Mouse (Mus musculus): ENCODE results near the gene Gm42957. TPM values are rescaled to one million over a fixed set of nuclear protein-coding genes. Genes with fewer than 3 reads are reported as not detected.
A peak's percentile ranks its signal among the peaks of the same experiment; 100 is the strongest.
"Not testable (repeated sequence)": the region's sequence is repeated elsewhere in the genome, so short reads cannot be mapped to it uniquely, and the experiment has no call there.

The Gm42957 gene
- polyA plus RNA-seq, 1 experiment from 2014 or later: 0.02 TPM

DNA sequence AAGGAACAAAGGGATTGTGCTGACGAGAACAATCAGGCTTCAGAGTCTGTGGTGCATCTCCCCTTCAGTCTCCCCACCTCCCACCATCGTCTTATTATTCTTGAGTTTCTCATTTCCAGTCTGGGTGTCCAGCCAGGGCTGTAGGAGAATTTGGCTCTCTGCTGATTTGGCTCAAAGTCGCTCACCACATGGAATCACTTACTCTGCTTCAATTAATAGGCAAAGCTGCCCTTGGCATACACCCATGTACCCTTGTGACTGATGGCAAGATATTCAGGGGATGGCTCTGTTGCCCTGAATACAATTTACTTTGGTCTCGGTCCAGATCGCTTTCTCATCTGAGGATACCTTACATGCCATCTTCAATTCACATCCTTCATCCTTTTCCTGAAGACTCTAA lies 32.0 kb upstream of the Gm42957 start:
- no peak for ATAC-seq (ENCODE audit: low read depth)
- Histone ChIP-seq H3K4me2 (ENCODE audit: low read depth, low read length) (no peak overlapping the region), H3K27ac (ENCODE audit: low read length) (no peak overlapping the region), H3K9me3 (replicated peaks; ENCODE audit: control insufficient read depth, low read length) (no peaks in the 10 kb centered on the region), H3K9ac (ENCODE audit: low read depth, low read length) (no peak overlapping the region), H3K27me3 (ENCODE audit: control insufficient read depth, insufficient read depth, low read depth, low read length) (peaks cover 40% of the 10 kb centered on the region), H3K4me1 (ENCODE audit: control insufficient read depth, low read depth, low read length) (peaks cover 2% of the 10 kb centered on the region; the same call in 1 of the 2 replicates), H3K4me3 (ENCODE audit: low read depth, low read length) (no peak overlapping the region), H3K36me3 (ENCODE audit: control insufficient read depth, insufficient read depth) (no peaks in the 10 kb centered on the region)
- WGBS (ENCODE audit: insufficient replicate concordance): 66% methylated on average over 5 of the region's 5 CpGs

DNA sequence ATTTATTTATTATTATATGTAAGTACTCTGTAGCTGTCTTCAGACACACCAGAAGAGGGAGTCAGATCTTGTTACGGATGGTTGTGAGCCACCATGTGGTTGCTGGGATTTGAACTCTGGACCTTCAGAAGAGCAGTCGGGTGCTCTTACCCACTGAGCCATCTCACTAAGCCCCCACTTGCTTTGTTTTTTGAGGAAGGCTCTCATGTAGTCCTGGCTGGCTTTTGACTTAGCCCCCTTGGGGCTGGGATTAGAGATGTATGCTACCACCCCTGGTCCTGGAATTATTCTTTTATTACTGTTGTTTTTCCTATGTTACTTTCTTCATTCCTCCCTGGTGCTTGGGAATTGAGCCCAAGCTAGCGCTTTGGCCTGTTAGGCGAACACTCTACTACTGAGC lies 29.3 kb upstream of the Gm42957 start:
- H3K27me3 ChIP-seq (ENCODE audit: control insufficient read depth, insufficient read depth, low read depth, low read length): peaks cover 14% of the 10 kb centered on the region
- 78% methylated on average over 4 of the region's 4 CpGs for WGBS (ENCODE audit: insufficient replicate concordance)
- ATAC-seq (ENCODE audit: low read depth); H3K36me3 ChIP-seq (ENCODE audit: control insufficient read depth, insufficient read depth); H3K9me3 ChIP-seq (replicated peaks; ENCODE audit: control insufficient read depth, low read length); H3K27ac ChIP-seq (ENCODE audit: low read length); H3K9ac ChIP-seq (ENCODE audit: low read depth, low read length); H3K4me2 ChIP-seq (ENCODE audit: low read depth, low read length); H3K4me3 ChIP-seq (ENCODE audit: low read depth, low read length); H3K4me1 ChIP-seq (ENCODE audit: control insufficient read depth, low read depth, low read length): not testable (repeated sequence)

DNA sequence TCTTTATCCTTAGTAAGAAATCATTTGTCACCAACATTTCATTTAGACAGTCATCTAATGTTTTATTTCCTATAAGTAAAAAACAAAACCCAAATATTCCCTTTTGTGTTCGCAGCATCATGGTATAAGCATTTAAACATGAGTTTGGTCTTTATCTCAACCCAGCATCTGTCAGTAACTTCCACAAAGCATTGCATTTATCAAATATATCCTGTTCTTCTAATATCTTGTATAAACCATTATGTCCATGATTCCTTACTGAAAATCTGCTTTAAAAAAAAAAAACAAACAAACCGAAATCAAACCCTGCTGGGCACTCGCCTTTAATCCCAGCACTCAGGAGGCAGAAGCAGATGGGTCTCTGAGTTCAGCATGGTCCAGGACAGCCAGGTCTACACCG lies 28.7 kb upstream of the Gm42957 start:
- Histone ChIP-seq H3K36me3 (ENCODE audit: control insufficient read depth, insufficient read depth) (no peaks in the 10 kb centered on the region), H3K27me3 (ENCODE audit: control insufficient read depth, insufficient read depth, low read depth, low read length) (peaks cover 8% of the 10 kb centered on the region), H3K27ac (ENCODE audit: low read length) (no peak overlapping the region), H3K4me3 (ENCODE audit: low read depth, low read length) (no peak overlapping the region), H3K4me1 (ENCODE audit: control insufficient read depth, low read depth, low read length) (no peaks in the 10 kb centered on the region; the same call in 1 of the 2 replicates), H3K9ac (ENCODE audit: low read depth, low read length) (no peak overlapping the region), H3K4me2 (ENCODE audit: low read depth, low read length) (no peak overlapping the region), H3K9me3 (replicated peaks; ENCODE audit: control insufficient read depth, low read length) (no peaks in the 10 kb centered on the region)
- no peak for ATAC-seq (ENCODE audit: low read depth)
- WGBS (ENCODE audit: insufficient replicate concordance): 60% methylated on average over 4 of the region's 4 CpGs

DNA sequence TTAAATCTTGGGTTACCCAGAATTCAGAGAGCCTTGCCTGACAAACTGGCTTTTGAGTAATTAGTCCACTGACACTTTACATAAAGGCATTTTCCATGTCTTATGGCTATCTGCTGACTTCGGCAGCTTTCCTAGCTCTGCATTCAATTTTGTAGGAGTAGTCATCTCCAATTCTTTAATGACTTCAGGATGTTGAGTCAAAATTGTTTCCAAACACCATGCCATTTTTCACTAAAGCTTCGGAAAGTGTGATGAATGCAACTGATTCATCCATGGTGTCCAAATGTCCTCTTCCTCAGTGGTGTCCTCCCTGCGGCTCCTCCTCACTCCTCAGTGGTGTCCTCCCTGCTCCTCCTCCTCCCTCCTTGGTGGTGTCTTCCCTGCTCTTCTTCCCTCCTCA lies 17.3 kb upstream of the Gm42957 start:
- Histone ChIP-seq H3K9me3 (replicated peaks; ENCODE audit: control insufficient read depth, low read length) (no peaks in the 10 kb centered on the region), H3K27me3 (ENCODE audit: control insufficient read depth, insufficient read depth, low read depth, low read length) (no peaks in the 10 kb centered on the region), H3K4me1 (ENCODE audit: control insufficient read depth, low read depth, low read length) (no peaks in the 10 kb centered on the region), H3K36me3 (ENCODE audit: control insufficient read depth, insufficient read depth) (no peaks in the 10 kb centered on the region; the same call in 1 of the 2 replicates), H3K4me2 (ENCODE audit: low read depth, low read length) (no peak overlapping the region), H3K27ac (ENCODE audit: low read length) (no peak overlapping the region), H3K9ac (ENCODE audit: low read depth, low read length) (no peak overlapping the region), H3K4me3 (ENCODE audit: low read depth, low read length) (no peak overlapping the region)
- 73% methylated on average over 3 of the region's 3 CpGs for WGBS (ENCODE audit: insufficient replicate concordance)
- ATAC-seq (ENCODE audit: low read depth): no peak

DNA sequence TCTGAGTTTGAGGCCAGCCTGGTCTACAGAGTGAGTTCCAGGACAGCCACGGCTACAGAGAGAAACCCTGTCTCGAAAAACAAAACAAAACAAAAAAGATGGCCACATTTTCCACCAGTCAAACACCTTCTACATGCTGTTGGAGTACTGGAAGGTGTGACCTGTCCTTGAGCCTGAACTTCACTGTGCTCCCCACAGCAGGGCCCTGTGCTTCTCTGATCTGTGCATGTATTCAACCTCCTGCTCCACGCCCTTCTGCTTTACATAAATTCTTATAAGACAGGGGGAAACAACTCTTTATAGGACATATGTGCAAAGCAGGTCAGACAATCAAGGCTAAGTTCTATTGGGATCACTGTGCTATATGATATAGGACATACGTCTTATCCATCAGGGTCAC lies 12.1 kb upstream of the Gm42957 start:
- no peak for ATAC-seq (ENCODE audit: low read depth)
- Histone ChIP-seq H3K27ac (ENCODE audit: low read length) (no peak overlapping the region), H3K4me2 (ENCODE audit: low read depth, low read length) (no peak overlapping the region), H3K9ac (ENCODE audit: low read depth, low read length) (no peak overlapping the region), H3K4me1 (ENCODE audit: control insufficient read depth, low read depth, low read length) (no peaks in the 10 kb centered on the region), H3K27me3 (ENCODE audit: control insufficient read depth, insufficient read depth, low read depth, low read length) (no peaks in the 10 kb centered on the region), H3K9me3 (replicated peaks; ENCODE audit: control insufficient read depth, low read length) (no peaks in the 10 kb centered on the region), H3K4me3 (ENCODE audit: low read depth, low read length) (no peak overlapping the region), H3K36me3 (ENCODE audit: control insufficient read depth, insufficient read depth) (no peaks in the 10 kb centered on the region; the same call in none of the 2 replicates)
- 70% methylated on average over 4 of the region's 4 CpGs for WGBS (ENCODE audit: insufficient replicate concordance)

DNA sequence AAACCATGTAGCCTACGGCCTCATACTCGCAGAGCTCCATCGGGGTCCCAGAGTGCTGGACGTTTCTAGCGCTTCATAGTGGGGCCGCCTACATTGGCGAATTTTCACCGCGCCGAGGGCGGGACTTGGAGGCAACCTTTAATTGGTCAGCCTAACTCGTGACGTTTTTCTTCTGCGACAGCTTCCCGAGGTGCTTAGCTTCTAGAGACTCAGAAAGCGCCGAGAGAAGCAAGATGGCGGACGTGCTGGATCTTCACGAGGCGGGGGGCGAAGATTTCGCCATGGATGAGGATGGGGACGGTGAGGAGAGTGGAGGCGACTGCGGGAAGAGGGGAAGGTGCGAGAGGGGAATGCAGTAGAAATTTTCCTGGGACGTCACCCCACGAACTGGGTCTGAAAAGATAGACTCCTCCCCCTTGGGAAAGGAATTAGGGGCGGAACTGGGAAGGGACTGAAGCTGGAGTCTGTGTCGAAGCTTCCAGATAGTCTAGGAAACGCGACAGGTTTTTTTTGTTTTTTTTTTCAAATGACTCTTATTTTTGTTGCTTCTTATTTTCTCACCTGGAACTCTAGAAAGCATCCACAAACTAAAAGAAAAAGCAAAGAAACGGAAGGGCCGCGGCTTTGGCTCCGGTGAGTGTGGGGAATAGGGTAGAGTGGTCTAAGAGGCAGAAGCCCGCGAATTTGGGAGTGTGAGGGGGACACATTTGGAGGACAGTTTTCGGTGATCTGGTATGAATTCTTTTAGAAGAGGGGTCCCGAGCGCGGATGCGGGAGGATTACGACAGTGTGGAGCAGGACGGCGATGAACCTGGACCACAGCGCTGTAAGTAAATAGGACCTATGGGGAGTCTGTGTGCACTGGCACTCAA lies 5.3 kb upstream of the Gm42957 start, which contains the start of gene Rbm8a:
Gene Rbm8a (plus strand): TSS at position 205 of the 872 bp plus-strand sequence.
- Histone ChIP-seq H3K4me2 (ENCODE audit: low read depth, low read length) (peak within 1 kb of the TSS; percentile 84), H3K36me3 (ENCODE audit: control insufficient read depth, insufficient read depth) (peaks cover 9% of the 10 kb centered on the region), H3K4me1 (ENCODE audit: control insufficient read depth, low read depth, low read length) (peaks cover 22% of the 10 kb centered on the region), H3K27ac (ENCODE audit: low read length) (peak within 1 kb of the TSS; percentile 77), H3K4me3 (ENCODE audit: low read depth, low read length) (peak within 1 kb of the TSS; percentile 93), H3K9me3 (replicated peaks; ENCODE audit: control insufficient read depth, low read length) (no peaks in the 10 kb centered on the region), H3K9ac (ENCODE audit: low read depth, low read length) (peak within 1 kb of the TSS; percentile 84), H3K27me3 (ENCODE audit: control insufficient read depth, insufficient read depth, low read depth, low read length) (no peaks in the 10 kb centered on the region)
- peak; percentile 96 for ATAC-seq (ENCODE audit: low read depth)
- WGBS (ENCODE audit: insufficient replicate concordance): under 1% methylated on average over 48 of the region's 48 CpGs

DNA sequence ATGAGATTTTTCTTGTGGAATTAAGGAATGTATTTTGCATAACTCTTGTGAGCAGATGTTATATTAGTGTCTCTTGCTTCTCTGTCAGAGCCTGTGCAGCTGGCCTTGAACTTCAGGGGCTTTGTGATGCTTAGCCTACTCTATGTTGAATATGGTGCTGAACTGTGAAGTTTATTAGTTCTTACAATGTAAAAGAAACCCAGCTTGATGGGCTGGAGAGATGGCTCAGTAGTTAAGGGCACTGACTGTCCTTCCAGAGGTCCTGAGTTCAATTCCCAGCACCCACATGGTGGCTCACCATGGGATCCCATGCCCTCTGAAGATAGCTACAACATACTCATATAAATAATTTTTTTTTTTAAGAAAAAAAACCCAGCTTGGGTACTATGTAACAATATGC lies 3.2 kb upstream of the Gm42957 start:
- no peak for ATAC-seq (ENCODE audit: low read depth)
- H3K9ac ChIP-seq (ENCODE audit: low read depth, low read length): no peak overlapping the region

DNA sequence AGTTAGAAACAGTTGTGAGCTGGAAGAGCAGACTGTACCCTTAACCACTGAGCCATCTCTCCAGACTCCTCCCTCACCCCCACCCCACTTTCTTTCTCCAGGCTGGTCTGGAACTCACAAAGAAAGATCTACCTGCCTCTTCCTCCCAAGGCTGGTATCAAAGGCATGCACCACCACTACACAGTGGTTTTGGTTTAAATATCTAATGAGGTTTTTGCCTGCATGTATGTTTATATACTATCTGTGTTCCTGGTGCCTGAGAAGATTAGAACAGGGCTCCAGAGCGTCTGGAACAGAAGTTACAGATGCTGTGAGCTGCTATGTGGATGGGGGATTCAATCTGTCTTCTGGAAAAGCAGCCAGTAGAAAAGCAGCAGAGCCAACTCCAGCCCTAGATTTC lies 1.3 kb upstream of the Gm42957 start:
- peaks cover 9% of the 10 kb centered on the region for H3K36me3 ChIP-seq (ENCODE audit: control insufficient read depth, insufficient read depth)
- H3K4me2 ChIP-seq (ENCODE audit: low read depth, low read length): no peak overlapping the region
- H3K9me3 ChIP-seq (replicated peaks; ENCODE audit: control insufficient read depth, low read length): no peaks in the 10 kb centered on the region
- no peak for ATAC-seq (ENCODE audit: low read depth)
- no peak overlapping the region for H3K4me3 ChIP-seq (ENCODE audit: low read depth, low read length)
- no peak overlapping the region for H3K9ac ChIP-seq (ENCODE audit: low read depth, low read length)
- H3K27ac ChIP-seq (ENCODE audit: low read length): no peak overlapping the region
- peaks cover 33% of the 10 kb centered on the region for H3K4me1 ChIP-seq (ENCODE audit: control insufficient read depth, low read depth, low read length)
- H3K27me3 ChIP-seq (ENCODE audit: control insufficient read depth, insufficient read depth, low read depth, low read length): no peaks in the 10 kb centered on the region
- 51% methylated on average over 1 of the region's 1 CpGs for WGBS (ENCODE audit: insufficient replicate concordance)

More for the DNA sequence above, 3.2 kb upstream of the Gm42957 start:
- H3K4me1 ChIP-seq (ENCODE audit: control insufficient read depth, low read depth, low read length): peaks cover 34% of the 10 kb centered on the region
- peaks cover 9% of the 10 kb centered on the region for H3K36me3 ChIP-seq (ENCODE audit: control insufficient read depth, insufficient read depth)
- no peaks in the 10 kb centered on the region for H3K9me3 ChIP-seq (replicated peaks; ENCODE audit: control insufficient read depth, low read length)
- no peak overlapping the region for H3K4me3 ChIP-seq (ENCODE audit: low read depth, low read length)
- H3K27me3 ChIP-seq (ENCODE audit: control insufficient read depth, insufficient read depth, low read depth, low read length): no peaks in the 10 kb centered on the region
- no peak overlapping the region for H3K27ac ChIP-seq (ENCODE audit: low read length)
- H3K4me2 ChIP-seq (ENCODE audit: low read depth, low read length): no peak overlapping the region

DNA sequence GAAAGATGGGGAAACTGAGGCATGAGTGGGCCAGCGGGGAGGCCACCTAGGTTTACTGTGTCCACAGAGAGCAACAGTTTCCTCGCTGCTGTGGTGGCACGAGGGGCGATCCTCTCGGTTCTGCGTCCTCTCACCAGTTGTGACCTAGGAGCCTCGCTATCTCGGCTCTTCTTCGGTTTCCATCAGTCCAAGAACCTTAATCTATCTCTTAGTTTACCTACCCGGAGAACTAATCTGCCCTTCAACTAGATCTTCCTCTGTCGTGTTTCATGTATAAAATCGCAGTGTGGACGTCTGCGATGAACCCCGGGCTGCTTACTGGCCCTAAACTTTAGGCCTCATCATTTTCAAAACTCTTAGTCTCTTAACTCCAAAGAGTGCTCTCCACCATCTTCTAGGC lies 632 bp downstream of the Gm42957 start:
- Histone ChIP-seq H3K9me3 (replicated peaks; ENCODE audit: control insufficient read depth, low read length) (no peaks in the 10 kb centered on the region), H3K27ac (ENCODE audit: low read length) (peak overlapping the region; percentile 85), H3K4me1 (ENCODE audit: control insufficient read depth, low read depth, low read length) (peaks cover 26% of the 10 kb centered on the region), H3K27me3 (ENCODE audit: control insufficient read depth, insufficient read depth, low read depth, low read length) (no peaks in the 10 kb centered on the region), H3K4me2 (ENCODE audit: low read depth, low read length) (peak overlapping the region; percentile 83), H3K9ac (ENCODE audit: low read depth, low read length) (peak overlapping the region; percentile 96), H3K36me3 (ENCODE audit: control insufficient read depth, insufficient read depth) (peaks cover 11% of the 10 kb centered on the region), H3K4me3 (ENCODE audit: low read depth, low read length) (peak overlapping the region; percentile 81)
- WGBS (ENCODE audit: insufficient replicate concordance): 5% methylated on average over 15 of the region's 15 CpGs
- peak; percentile 9; the same call in 1 of the 2 replicates for ATAC-seq (ENCODE audit: low read depth)
